Mouse (Mus musculus): ENCODE results near the gene Smyd2. TPM values are rescaled to one million over a fixed set of nuclear protein-coding genes. Genes with fewer than 3 reads are reported as not detected.
A peak's percentile ranks its signal among the peaks of the same experiment; 100 is the strongest.

Gene Smyd2
- total RNA-seq, 2 experiments from 2014 or later = 74.3 to 80.3 TPM

DNA sequence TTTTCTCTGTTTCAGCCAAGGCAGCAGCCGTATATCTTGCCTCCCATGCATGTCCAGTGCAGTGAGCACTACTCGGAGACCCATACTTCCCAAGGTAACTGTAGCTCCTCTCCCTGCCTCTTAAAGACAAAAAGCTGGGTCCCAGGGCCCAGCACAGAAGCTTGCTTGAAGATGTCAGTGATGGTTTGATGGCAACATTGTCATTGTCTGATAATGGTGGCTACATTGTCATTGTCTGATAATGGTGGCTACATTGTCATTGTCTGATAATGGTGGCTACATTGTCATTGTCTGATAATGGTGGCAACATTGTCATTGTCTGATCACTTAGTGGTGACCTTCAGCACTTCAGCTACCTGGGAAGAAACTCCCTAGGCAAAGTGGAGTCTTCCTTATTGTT, 75.8 kb downstream of the Smyd2 start:
- no peak for DNase-seq (ENCODE audit: low spot score in 2 of 2)

DNA sequence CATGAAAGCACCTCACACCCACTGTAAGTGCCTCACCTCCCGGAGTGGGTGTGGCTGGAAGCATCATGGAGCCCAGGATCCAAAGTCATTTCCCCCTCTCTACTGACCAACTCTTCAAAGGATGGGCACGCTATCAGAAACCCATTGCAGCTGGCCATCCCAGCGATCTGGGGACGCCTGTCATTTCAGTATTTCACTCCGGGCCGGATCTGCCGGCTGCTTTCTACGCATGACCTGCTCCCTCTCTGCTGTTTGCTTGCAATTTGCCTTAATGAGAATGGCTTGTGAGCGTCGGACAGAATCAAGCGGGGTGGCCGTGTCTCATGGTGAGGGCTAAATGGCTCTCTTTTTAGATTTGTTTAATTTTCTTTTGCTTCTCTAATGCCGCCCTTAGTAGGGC, 88.0 kb downstream of the Smyd2 start:
- DNase-seq (ENCODE audit: low spot score in 2 of 2) = no peak

DNA sequence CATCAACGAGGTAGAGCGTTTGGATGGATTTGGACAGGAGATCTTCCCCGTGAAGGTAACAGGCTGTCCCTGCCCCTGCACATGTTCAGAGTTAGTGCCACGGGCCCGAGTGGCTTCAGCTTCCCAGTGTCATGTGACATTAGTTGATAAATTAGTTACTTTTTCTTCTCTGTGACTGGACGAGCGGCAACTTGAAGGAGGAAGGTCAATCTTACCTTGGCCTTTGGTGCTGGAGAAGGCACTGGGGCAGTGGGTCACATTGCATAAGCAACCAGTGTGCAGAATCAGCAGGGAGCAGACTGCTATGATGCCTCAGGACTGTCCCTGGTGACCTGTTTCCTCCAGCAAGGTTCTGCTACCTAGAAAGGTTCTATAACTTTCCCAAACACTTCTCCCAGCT, 88.8 kb downstream of the Smyd2 start:
- DNase-seq (ENCODE audit: low spot score in 2 of 2) = no peak

DNA sequence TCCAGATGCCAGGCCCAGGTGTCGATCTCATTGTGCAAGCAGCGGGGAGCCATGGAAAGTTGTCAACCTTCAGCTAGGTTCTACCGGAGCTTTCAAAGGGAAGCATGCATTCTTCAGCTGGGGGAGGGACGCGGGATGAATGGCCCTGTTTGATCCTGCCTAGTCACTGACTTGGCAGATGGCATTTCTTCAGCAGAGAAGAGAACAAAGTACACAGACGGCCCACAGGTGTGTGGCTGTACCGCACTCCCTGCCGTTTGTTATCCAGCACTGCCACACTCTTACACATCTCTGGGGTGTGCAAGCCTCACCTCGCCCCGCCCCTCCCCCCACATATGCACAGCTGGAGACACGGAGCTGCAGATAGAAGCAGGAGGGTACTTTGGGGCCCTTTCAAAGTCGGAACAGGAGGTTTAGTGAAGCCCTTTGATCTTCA, 91.3 kb downstream of the Smyd2 start:
- DNase-seq (ENCODE audit: low spot score in 2 of 2) = peak in 1 of 2 experiments; percentile 10

Other genes with a start within 250 kb of the Smyd2 start
- gene Cenpf, start 234.3 kb downstream of the Smyd2 start, total RNA-seq (2021) = under 1 TPM; 0.15 to 0.40 TPM
- gene Ptpn14, start 194.1 kb downstream of the Smyd2 start, total RNA-seq (2021) = 10 to 100 TPM; 11.2 to 11.9 TPM
- gene Prox1, start 248.4 kb upstream of the Smyd2 start, total RNA-seq (2021) = 10 to 100 TPM; 77.4 to 83.6 TPM

Data from layer of hippocampus, adult 18-20 months (tissue).